Mouse (Mus musculus): ENCODE data around the gene Tagln2. TPM values are rescaled to one million over a fixed set of nuclear protein-coding genes. Genes with fewer than 3 reads are reported as not detected.
A peak's percentile ranks its signal among the peaks of the same experiment; 100 is the strongest.

The Tagln2 gene
- total RNA-seq, 2 experiments from 2014 or later: 64.7 to 65.1 TPM

DNA sequence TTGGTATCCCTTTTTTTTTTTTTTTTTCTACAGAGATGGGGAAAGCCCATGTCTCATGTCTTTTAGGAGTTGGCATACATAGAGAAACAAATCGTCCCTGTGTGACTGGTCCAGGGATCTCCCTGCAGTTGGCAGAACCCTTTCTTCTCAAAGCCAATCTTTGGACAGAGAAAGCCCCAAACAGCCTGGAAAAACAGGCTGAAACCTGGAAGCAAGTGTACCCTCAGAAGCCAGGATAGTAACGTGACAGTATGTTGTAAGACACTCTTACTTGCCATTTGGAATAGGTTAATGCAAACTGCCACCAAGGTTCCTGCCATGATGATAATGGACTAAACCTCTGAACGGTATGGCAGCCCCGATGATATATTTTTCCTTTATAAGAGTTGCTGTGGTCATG is 19.5 kb upstream of the Tagln2 start:
- no peak for DNase-seq (ENCODE audit: low spot score in 2 of 2)

DNA sequence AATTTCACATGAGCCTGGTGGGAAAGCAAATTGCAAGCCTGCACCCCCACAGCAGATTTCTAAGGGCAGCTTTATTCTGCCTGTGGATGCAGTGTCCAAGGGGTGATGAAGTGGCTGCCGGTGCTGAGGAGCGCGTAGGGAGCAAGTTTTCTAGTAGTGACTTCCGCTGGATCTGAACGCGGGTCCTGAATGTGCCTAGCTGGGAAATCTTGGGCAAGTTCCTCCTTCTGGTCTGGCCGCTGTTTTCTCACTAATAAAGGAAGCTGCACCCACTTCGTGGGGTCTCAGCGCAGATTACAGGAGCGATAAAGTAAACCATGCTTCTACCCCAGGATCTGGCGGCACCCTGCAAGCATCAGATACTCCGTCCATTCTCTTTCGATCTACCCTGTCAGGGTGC is 18.7 kb upstream of the Tagln2 start:
- DNase-seq (ENCODE audit: low spot score in 2 of 2): no peak

DNA sequence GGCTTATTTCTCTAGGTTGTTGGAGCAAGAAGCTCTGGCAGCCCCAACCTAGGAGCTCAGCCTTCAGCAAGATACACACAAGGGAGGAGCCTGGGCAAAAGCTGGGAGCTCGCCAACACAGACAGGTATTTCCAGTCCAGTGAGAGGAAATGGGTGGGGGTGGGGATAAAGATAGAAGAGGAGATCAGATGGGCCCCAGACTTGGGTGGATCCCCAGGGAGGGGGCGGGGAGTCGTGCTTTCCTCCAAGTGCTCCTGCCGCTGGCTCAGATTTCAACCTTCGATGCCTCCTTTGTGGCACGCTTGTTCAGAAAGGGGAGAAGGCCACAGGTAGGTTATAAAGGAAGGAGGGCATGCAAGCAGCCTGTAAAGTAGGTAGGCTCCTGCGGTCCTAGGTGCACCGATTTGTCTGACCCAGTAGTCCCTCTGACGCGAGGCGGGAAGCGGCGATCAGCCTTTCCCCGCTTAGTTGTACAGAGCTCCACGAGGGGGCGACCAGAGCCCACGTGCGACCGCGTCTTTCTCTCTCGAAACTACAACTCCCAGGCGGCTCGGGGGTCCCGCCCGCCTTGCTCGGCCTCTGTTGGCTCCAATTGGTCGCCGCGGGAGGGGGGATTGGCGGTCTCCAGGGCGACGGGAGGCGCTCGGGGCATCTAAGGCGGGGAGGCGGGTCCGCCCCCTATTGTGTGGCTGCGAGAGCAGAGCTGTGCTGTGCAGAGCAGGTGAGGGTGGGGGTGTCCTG is 18.1 kb upstream of the Tagln2 start, which contains the start of gene Igsf9:
Igsf9 (plus strand) TSS at position 249 of the 741 bp plus-strand sequence.
- DNase-seq (ENCODE audit: low spot score in 2 of 2): peak; percentile 58 to 72

DNA sequence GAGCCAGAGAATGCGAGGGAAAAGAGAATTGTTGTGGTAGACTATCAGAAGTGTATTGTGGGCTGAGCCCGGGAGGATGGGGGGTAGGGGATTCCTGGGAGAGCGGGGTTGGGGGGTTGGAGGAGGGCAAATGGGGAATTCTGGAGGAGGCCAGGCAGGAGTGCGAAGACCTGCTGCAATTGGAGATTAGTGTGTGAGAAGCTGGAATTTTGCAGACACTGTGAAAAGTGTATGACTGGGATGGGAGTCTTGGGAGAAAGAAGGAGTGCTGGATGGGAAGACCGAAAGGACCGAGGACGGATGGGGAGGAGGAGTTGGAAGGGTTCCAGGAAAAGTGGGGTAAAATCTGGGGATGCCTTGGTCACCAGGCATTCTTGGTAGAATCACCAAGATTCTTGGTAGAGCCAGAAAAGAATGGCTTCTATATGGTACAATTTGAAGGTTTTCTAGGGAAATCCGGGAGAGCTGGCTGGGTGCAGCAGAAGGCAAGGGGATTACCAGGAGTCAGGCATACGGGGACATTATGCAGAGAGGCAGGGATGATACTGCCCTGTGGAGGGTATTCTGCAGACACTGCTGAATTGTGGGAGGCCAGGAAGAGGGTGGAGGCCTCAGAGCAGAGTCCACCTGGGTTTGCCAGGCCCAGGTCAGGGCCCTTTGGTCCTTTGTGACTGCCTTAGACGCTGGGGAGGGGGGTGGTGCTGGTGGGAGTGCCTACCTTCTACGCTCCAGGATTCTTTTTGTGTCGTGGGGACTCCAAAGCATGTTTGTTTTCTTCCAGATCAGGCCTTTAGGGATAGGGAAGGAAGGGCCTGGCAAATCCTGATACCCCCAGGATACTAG is 17.1 kb upstream of the Tagln2 start:
- DNase-seq (ENCODE audit: low spot score in 2 of 2): no peak

DNA sequence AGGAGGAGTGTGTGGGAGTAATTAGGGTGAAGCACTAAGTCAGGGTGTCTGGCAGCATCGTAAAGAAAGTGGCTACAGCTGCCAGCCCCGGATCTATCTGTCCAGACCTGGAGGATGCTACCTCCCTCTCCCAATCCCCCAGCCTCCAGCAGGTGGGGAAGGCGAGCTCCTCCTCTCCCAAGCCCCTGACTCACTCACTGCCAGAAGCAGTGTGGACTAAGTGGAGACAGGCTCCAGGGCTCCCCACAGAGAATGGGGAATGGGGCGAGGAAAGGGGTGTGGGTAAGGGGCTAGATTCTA is 16.5 kb upstream of the Tagln2 start:
- no peak for DNase-seq (ENCODE audit: low spot score in 2 of 2)

DNA sequence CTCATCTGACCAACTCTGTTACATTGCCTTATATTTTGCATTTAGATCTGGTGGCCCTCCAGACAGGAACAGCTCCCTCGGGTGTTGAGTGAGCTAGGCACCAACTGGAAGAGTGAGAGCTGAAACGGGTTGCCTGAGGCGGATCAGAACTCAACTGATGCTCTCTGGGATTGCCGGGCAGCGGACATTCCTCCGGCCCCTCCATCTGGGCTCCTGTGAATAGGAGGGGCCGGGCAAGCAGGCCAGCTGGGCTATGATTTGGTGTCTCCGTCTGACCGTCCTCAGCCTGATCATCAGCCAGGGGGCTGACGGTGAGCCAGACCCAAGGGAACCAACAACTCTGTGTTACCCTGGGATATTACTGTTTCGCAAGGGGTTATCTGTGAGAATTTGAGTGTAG is 15.6 kb upstream of the Tagln2 start:
- DNase-seq (ENCODE audit: low spot score in 2 of 2): no peak

DNA sequence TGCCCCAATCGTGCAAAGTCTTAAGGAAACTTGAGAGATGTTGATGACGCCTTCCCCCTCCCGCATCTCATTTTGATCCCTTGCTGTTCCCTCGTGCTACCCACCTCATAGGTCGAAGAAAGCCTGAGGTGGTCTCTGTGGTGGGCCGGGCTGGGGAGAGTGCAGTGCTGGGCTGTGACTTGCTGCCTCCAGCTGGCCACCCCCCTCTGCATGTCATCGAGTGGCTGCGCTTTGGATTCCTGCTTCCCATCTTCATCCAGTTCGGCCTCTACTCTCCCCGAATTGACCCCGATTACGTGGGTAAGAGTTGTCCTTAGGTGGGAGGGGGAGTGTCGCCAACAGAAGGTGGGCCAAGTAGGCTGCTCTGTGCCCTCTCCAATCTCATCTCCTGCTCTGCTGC is 15.2 kb upstream of the Tagln2 start:
- DNase-seq (ENCODE audit: low spot score in 2 of 2): no peak

DNA sequence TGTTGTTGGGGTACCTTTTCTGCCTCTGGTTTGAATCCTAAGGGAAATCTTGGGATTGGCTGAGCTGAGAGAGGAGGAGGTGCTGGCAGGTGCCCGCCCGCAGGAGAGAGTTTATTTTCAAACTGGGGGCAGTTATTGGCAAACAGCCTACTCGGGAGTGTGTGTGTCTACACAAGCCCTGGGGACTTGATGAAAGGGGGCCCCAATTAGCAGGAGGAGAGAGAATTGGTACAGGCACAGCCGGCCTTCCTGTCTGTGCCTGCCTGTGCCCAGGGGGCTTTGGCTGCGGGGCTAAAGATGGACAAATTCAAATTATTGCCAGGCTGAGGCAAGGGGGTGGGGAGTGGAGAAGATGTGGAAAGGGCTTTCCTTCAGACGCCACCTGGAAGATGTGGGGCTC is 14.0 kb upstream of the Tagln2 start:
- no peak for DNase-seq (ENCODE audit: low spot score in 2 of 2)

DNA sequence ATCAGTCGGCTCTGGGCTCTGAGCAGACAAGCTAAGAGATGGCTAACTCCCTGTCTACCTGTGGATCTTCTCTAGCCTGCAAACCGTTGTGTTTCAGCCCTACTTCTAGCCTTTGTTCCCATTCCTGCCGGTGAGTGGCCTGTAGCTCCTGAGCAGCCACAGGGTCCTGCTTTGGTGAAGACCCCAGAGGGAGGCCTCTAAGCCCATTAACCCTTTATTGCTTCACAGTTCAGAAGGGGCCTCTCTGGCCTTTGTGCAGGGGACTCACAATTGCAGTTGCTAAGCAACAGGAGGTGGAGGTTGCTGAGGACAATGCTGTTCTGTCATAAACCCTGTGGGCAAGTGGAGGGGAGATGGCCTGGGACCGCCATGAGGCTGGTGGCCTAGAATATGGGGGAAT is 13.6 kb upstream of the Tagln2 start:
- no peak for DNase-seq (ENCODE audit: low spot score in 2 of 2)

DNA sequence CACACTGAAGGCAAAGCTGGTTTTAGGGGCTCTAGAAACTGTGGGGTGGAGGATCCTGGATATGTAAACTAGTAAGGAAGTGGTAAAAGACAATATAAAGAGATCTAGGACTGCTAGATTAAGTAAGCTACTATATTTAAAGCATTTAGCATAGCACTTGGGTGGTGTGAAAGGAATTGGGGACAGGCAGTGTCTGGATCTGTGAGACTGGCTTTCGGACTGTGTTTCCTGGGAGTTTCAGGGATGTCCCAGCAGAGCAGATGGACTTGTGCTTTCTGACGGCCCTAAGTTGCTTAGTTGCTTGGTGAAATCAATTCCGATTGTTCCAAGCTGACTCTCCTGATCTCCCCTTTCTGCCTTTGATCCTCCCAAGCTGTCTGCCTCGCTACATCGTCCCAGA is 13.2 kb upstream of the Tagln2 start:
- no peak for DNase-seq (ENCODE audit: low spot score in 2 of 2)

DNA sequence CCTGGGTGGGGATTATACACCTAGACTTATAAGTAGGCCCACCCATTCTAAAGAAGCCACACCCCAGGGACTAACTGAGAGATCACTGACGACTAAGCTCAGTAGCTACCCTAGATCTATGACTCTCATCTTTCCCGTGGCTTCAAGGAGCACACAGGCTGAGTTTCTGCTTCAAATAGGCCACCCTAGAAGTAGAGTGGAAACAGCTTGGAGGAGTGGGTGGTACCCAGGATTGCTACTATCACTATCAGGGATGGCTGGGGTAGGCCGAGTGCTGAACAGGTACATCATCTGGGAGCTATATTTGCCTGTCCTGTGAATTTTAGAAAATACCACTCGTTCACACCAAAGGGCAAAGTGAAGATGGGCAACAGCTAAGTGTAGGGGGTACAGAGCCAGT is 12.0 kb upstream of the Tagln2 start:
- no peak for DNase-seq (ENCODE audit: low spot score in 2 of 2)

DNA sequence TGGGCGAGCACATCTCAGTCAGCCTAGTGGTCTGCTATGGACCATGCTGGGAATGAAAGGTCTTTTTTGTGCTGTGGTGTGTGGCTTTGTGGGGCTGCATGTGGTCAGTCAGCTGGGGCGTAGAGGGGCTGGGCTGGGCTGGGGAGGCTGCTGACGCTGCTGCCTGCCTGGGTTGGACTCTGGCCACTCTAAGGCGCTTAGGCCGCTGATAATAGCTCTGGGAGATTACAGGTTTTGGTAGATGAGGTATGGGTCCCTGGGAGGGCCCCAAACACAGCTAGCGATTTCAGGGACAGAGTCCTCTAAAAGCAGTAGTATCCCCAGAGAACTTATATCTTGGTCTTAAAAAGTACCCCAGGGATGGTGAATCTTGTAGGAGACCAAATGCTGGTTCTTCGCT is 11.0 kb upstream of the Tagln2 start:
- DNase-seq (ENCODE audit: low spot score in 2 of 2): no peak

DNA sequence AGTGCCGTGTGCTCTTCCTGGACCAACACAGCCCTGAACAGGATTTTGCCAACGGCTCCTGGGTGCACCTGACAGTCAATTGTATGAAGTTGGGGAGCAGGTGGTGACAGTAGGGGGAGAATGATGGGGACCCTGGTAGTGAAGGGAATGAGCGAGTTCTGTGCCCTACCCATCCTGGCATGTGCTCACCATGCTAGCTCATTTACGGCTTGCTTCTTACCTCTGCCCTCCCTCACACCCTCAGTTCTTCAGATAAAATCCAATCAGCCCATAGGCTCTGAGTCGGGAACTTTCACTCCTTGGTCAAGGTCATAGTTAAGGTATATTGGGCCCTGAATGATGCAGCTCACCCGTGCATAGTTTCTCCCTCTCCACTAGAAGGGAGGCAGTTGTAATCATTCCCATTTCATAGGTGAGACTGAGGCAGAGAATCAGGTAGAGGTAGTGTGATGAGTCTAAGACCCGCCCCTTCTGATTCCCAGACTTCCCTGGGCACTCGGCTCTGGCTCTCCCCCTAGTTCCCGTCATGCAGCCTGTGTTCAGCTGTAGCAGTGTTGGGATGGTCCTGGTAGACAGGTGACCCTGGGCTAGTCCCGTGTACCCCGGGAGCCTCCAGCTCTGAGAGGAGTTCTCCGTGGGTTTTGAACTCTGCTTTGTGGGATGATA is 10.1 kb upstream of the Tagln2 start:
- DNase-seq (ENCODE audit: low spot score in 2 of 2): no peak

DNA sequence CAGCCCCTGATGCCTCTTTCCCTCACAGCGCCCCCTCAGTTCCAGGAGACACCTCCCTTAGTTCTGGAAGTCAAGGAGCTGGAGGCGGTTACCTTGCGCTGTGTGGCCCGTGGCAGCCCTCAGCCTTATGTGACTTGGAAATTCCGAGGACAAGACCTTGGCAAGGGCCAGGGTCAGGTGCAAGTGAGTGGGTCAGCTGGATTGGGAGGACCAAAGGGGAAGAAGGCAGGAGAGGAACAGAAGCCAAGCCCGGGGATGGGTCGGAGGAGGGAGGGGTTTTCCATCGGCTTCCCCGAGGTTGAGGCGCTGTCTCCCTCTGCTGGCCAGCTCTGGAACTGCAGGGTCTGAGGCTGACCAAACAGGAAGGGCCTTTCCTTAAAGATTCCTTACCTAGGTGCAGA is 9.6 kb upstream of the Tagln2 start:
- peak; percentile 94 to 95 for DNase-seq (ENCODE audit: low spot score in 2 of 2)

DNA sequence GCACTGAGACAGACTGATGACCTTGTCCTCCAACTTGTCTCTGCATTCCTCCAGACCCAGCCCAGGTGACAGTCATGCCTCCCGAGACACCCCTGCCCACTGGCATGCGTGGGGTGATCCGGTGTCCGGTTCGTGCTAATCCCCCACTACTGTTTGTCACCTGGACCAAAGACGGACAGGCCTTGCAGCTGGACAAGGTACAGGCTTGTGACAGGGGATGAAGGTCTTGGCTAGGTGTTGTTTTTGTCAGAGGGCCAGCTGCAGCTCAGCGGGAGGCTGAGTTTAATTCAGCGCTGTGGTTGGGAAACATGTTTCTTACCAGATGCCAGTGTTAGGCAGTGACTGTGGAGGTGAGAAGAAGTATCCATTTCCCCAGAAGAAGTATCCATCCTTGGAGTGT is 7.8 kb upstream of the Tagln2 start:
- no peak for DNase-seq (ENCODE audit: low spot score in 2 of 2)

DNA sequence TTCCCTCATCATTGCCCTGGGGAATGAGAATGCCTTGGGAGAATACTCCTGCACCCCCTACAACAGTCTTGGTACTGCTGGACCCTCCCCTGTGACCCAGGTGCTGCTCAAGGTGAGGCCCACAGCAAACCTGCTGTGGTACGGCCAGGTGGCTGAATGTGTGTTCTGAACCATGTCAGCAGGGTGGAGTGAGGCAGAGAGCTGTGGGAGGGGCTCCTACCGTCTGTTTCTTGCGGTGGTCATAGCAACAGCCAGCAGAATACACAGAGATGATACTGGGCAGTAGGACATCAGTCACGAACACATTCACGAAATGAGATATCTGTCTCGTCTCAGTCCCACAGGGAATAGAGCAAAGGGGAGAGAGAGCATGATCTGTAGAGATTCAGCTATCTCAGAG is 6.3 kb upstream of the Tagln2 start:
- DNase-seq (ENCODE audit: low spot score in 2 of 2): no peak

DNA sequence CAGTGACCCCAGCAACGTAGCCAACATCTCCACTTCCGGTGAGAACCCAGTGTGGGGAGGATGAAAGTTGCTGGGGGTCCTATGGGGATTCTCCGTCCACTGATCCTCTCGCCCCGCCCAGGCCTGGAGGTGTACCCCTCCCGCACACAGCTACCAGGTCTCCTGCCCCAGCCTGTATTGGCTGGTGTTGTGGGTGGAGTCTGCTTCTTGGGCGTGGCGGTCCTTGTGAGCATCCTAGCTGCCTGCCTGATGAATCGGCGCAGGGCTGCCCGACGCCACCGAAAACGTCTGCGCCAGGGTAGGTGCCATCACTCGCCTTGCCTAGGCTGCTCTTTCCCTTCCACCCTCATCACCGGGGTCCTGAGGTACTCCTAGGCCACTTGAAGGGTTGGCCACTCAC is 3.8 kb upstream of the Tagln2 start:
- DNase-seq (ENCODE audit: low spot score in 2 of 2): no peak

DNA sequence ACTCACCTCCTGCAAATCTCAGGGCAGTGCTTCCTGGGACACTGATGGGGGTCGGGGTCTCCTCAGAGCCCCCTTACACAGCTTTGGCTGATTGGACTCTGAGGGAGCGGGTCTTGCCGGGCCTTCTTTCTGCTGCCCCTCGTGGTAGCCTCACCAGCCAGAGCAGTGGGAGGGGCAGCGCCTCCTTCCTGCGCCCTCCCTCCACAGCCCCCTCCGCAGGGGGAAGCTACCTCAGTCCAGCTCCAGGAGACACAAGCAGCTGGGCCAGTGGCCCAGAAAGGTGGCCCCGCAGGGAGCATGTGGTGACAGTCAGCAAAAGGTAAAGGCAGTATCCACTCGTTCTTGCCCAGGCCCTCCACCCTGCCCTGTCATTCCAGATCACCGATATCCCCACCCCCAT is 2.4 kb upstream of the Tagln2 start:
- DNase-seq (ENCODE audit: low spot score in 2 of 2): no peak

DNA sequence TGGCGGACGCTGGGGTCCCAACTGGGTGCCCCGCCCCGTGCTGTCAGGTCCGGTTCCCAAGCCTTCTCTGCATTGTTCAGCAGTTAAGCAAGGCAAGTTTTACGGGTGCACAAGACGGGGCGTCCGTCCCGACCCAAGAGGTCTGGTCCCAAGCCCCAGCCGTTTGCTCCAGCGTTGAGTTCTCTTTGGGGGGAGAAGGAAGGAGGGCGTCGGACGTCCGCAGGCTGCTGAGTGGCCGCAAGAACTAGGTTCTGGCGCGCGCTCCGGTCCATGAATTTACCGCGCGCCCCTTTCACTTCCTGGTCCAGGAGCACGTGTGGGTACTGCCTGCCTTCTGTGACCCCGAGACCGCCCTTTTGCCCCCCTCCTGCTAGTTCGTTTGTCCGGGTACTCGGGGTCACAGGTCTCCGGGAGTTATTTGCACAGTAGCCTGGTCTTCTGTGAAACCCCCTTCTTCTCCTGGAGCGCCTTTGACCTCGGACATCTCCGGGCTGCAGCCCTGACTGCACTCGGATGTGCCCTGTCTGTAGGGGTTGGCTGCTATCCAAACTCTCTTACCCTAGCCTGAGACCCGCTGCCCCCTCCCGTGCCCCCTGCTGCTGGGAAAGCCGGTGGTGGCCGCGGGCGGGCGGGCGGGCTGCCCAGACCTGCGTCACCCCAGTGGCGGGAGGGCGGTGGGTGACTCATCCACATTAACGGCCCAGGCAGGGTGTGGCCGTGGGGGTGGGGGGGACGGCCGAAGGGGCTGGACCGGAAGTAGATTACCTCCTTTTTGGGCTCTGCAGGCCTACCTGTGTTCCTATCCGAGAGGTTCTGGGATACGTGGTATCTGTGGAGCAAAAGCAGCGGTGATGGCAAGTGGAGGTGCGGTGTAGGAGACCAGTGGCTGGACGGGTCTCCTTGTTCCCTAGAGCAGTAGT is 864 bp downstream of the Tagln2 start:
- peak; percentile 54 to 66 for DNase-seq (ENCODE audit: low spot score in 2 of 2)

DNA sequence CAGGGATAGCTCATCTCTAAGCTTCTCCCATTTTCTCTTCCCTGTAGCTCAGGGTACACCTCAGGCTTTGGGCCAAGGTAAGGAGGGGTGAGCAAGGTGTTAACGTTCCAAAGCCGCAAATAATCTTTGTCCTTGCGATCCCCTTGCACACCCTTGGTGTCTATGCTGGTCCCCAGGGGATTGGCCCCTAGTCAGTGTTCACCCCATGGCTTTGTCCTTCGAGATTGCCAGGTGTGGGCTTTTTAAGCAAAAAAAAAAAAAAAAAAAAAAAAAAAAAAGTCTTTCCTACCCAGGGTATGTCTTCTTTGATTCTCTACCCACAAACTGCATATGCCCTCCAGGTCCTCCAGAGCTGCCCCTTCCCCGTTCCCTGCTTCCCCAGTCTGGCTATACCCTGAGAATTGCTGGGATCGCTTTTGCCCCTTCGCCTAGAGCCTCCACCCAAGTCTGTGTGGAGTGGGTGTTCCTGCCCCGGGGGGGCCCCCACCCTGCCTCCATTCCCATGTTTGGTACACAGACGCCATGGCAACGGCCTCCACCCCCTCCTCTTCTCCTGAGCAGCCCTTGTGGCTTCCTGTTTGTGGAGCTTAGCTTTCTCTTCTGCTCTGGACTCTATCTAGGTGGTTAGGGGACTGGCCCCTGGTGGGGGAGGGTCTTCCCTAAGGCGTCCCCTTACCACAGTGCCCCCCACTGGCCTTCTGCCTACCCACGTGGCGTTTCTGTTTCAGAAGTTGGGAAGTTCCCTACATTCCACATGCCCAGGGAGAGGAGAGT is 1.7 kb downstream of the Tagln2 start:
- DNase-seq (ENCODE audit: low spot score in 2 of 2): peak; percentile 36 to 61
